Mouse (Mus musculus) midbrain, embryonic 12.5 days (tissue): ENCODE measurements around the gene Grik5. TPM values are rescaled to one million over a fixed set of nuclear protein-coding genes. Genes with fewer than 3 reads are reported as not detected.

Experiments
- ATAC-seq: fragments of 200-750 bp; cut with Nextera tagmentation; 2 replicates; pipeline ENCODE4 v1.8.0; 2017; ENCODE audit warnings: low read depth, moderate TSS enrichment, moderate library complexity; ENCODE audit not compliant: low FRiP score
- H3K27ac ChIP-seq: fragments of 300-500 bp; sonication (generic); replicated peaks from 2 replicates; pipeline ENCODE4 v1.5.1; 2016; ENCODE audit warnings: mild to moderate bottlenecking
- H3K27me3 ChIP-seq: fragments of 300-500 bp; sonication (generic); 2 replicates; pipeline ENCODE4 v1.6.1; 2016; ENCODE audit warnings: mild to moderate bottlenecking
- H3K36me3 ChIP-seq: fragments of 300-500 bp; sonication (generic); 2 replicates; pipeline ENCODE4 v1.6.1; 2016
- H3K4me1 ChIP-seq: fragments of 300-500 bp; sonication (generic); 2 replicates; pipeline ENCODE4 v1.6.1; 2016
- H3K4me2 ChIP-seq: fragments of 300-500 bp; sonication (generic); replicated peaks from 2 replicates; pipeline ENCODE4 v1.6.1; 2016; ENCODE audit warnings: mild to moderate bottlenecking, moderate library complexity
- H3K4me3 ChIP-seq: fragments of 300-500 bp; sonication (generic); 2 replicates; pipeline ENCODE4 v1.5.1; 2016; ENCODE audit warnings: mild to moderate bottlenecking
- H3K9ac ChIP-seq: fragments of 300-500 bp; sonication (generic); replicated peaks from 2 replicates; pipeline ENCODE4 v1.6.1; 2016; ENCODE audit warnings: mild to moderate bottlenecking, moderate library complexity
- H3K9me3 ChIP-seq: fragments of 300-500 bp; sonication (generic); 2 replicates; pipeline ENCODE4 v1.6.1; 2016; ENCODE audit warnings: mild to moderate bottlenecking
- WGBS: fragments of 180-500 bp; shearing (Covaris S2); methylation state at CpG from one replicate; pipeline ENCODE4 v1.1.7; 2016; 5-methylcytosine and 5-hydroxymethylcytosine counted together
- polyA plus RNA-seq: library from polyadenylated mRNA; unstranded; fragments of >200 nt; fragmentation: Nextera tagmentation; extraction: Ambion mirVana; gene quantifications from 2 replicates; pipeline ENCODE4 v1.2.1, GENCODE M21; 2016

The Grik5 gene
- polyA plus RNA-seq, 1 experiment from 2014 or later = 14.9 TPM

GRCm38 (mm10) chr7:25098169-25098568, 26.0 kb upstream of the Grik5 start:
- H3K9ac ChIP-seq = no peak overlapping the region
- H3K4me3 ChIP-seq = no peak overlapping the region
- no peak overlapping the region for H3K27ac ChIP-seq
- peaks cover 2% of the 10 kb centered on the region; the same call in 1 of the 2 replicates for H3K27me3 ChIP-seq
- H3K36me3 ChIP-seq = peaks cover 22% of the 10 kb centered on the region
- H3K9me3 ChIP-seq = no peaks in the 10 kb centered on the region
- 80% methylated on average over 3 of the region's 3 CpGs for WGBS
- H3K4me2 ChIP-seq = no peak overlapping the region
- ATAC-seq = no peak
- peaks cover 4% of the 10 kb centered on the region; the same call in 1 of the 2 replicates for H3K4me1 ChIP-seq

- no peak overlapping the region for H3K4me3 ChIP-seq
- peaks cover 26% of the 10 kb centered on the region for H3K36me3 ChIP-seq
- peaks cover 4% of the 10 kb centered on the region; the same call in 1 of the 2 replicates for H3K27me3 ChIP-seq
- H3K4me1 ChIP-seq = peaks cover 18% of the 10 kb centered on the region
- no peak overlapping the region for H3K27ac ChIP-seq
- H3K9ac ChIP-seq = no peak overlapping the region
- no peaks in the 10 kb centered on the region for H3K9me3 ChIP-seq
- no peak for ATAC-seq
- no peak overlapping the region for H3K4me2 ChIP-seq
- WGBS = 18% methylated on average over 10 of the region's 10 CpGs
Measured at GRCm38 (mm10) chr7:25089875-25090274, 17.7 kb upstream of the Grik5 start.

- no peak for ATAC-seq
- Histone ChIP-seq H3K4me1 (peaks cover 18% of the 10 kb centered on the region), H3K9me3 (no peaks in the 10 kb centered on the region), H3K27me3 (peaks cover 4% of the 10 kb centered on the region; the same call in 1 of the 2 replicates), H3K36me3 (peaks cover 34% of the 10 kb centered on the region), H3K9ac (no peak overlapping the region), H3K4me3 (no peak overlapping the region), H3K4me2 (no peak overlapping the region), H3K27ac (peak overlapping the region; percentile 17; the same call in 1 of the 2 replicates)
- WGBS = 28% methylated on average over 9 of the region's 11 CpGs
Measured at GRCm38 (mm10) chr7:25088968-25089367, 16.8 kb upstream of the Grik5 start.

GRCm38 (mm10) chr7:25088531-25088930, 16.4 kb upstream of the Grik5 start:
- H3K4me1 ChIP-seq = peaks cover 17% of the 10 kb centered on the region
- peaks cover 34% of the 10 kb centered on the region for H3K36me3 ChIP-seq
- H3K4me3 ChIP-seq = no peak overlapping the region
- H3K27ac ChIP-seq = peak overlapping the region; percentile 17; the same call in 1 of the 2 replicates
- ATAC-seq = no peak; the same call in 1 of the 2 replicates
- peaks cover 4% of the 10 kb centered on the region; the same call in 1 of the 2 replicates for H3K27me3 ChIP-seq
- whole genome bisulfite sequencing = 9% methylated on average over 9 of the region's 10 CpGs
- no peak overlapping the region for H3K4me2 ChIP-seq
- H3K9me3 ChIP-seq = no peaks in the 10 kb centered on the region
- H3K9ac ChIP-seq = no peak overlapping the region; the same call in 1 of the 2 replicates

- H3K4me2 ChIP-seq = no peak overlapping the region
- 44% methylated on average over 5 of the region's 5 CpGs for WGBS
- 0 out of 2 replicates have a peak, but pooled peaks cover under 1% of the 10 kb centered on the region for H3K27me3 ChIP-seq
- H3K4me3 ChIP-seq = no peak overlapping the region
- H3K36me3 ChIP-seq = peaks cover 34% of the 10 kb centered on the region
- no peaks in the 10 kb centered on the region for H3K9me3 ChIP-seq
- no peak overlapping the region; the same call in 1 of the 2 replicates for H3K9ac ChIP-seq
- no peak for ATAC-seq
- 0 out of 2 replicates have a peak overlapping the region, but pooled peaks have one; percentile 11 for H3K27ac ChIP-seq
- H3K4me1 ChIP-seq = peaks cover 13% of the 10 kb centered on the region
Measured at GRCm38 (mm10) chr7:25087972-25088371, 15.8 kb upstream of the Grik5 start.

GRCm38 (mm10) chr7:25087256-25087912, 15.2 kb upstream of the Grik5 start:
- H3K27me3 ChIP-seq = no peaks in the 10 kb centered on the region
- H3K9ac ChIP-seq = no peak overlapping the region; the same call in 1 of the 2 replicates
- H3K9me3 ChIP-seq = no peaks in the 10 kb centered on the region
- ATAC-seq = peak; percentile 39
- H3K4me1 ChIP-seq = peaks cover 13% of the 10 kb centered on the region
- H3K36me3 ChIP-seq = peaks cover 40% of the 10 kb centered on the region
- H3K4me2 ChIP-seq = no peak overlapping the region
- WGBS = 58% methylated on average over 10 of the region's 10 CpGs
- H3K27ac ChIP-seq = peak overlapping the region; percentile 11
- no peak overlapping the region for H3K4me3 ChIP-seq

- 53% methylated on average over 3 of the region's 3 CpGs for WGBS
- Histone ChIP-seq H3K9me3 (no peaks in the 10 kb centered on the region), H3K27me3 (no peaks in the 10 kb centered on the region), H3K9ac (no peak overlapping the region), H3K36me3 (peaks cover 42% of the 10 kb centered on the region), H3K4me3 (no peak overlapping the region), H3K27ac (no peak overlapping the region), H3K4me2 (no peak overlapping the region), H3K4me1 (peaks cover 13% of the 10 kb centered on the region)
- no peak for ATAC-seq
Measured at GRCm38 (mm10) chr7:25086656-25087055, 14.5 kb upstream of the Grik5 start.

GRCm38 (mm10) chr7:25084621-25085020, 12.5 kb upstream of the Grik5 start:
- no peak overlapping the region for H3K4me3 ChIP-seq
- H3K27me3 ChIP-seq = no peaks in the 10 kb centered on the region
- ATAC-seq = no peak
- H3K4me2 ChIP-seq = no peak overlapping the region
- H3K9me3 ChIP-seq = no peaks in the 10 kb centered on the region
- no peak overlapping the region for H3K27ac ChIP-seq
- H3K9ac ChIP-seq = no peak overlapping the region
- H3K4me1 ChIP-seq = peaks cover 15% of the 10 kb centered on the region; the same call in 1 of the 2 replicates
- H3K36me3 ChIP-seq = peaks cover 60% of the 10 kb centered on the region
- WGBS = 82% methylated on average over 5 of the region's 5 CpGs

- Histone ChIP-seq H3K4me1 (peaks cover 21% of the 10 kb centered on the region), H3K9ac (no peak overlapping the region), H3K4me2 (no peak overlapping the region), H3K4me3 (no peak overlapping the region), H3K36me3 (peaks cover 64% of the 10 kb centered on the region), H3K27ac (no peak overlapping the region), H3K27me3 (no peaks in the 10 kb centered on the region), H3K9me3 (no peaks in the 10 kb centered on the region)
- WGBS = 78% methylated on average over 4 of the region's 4 CpGs
- ATAC-seq = no peak
Measured at GRCm38 (mm10) chr7:25082510-25082909, 10.4 kb upstream of the Grik5 start.

GRCm38 (mm10) chr7:25080431-25080830, 8.3 kb upstream of the Grik5 start:
- ATAC-seq = no peak
- Histone ChIP-seq H3K9me3 (no peaks in the 10 kb centered on the region), H3K9ac (no peak overlapping the region), H3K4me1 (peaks cover 29% of the 10 kb centered on the region), H3K27me3 (no peaks in the 10 kb centered on the region), H3K4me2 (no peak overlapping the region), H3K4me3 (no peak overlapping the region), H3K27ac (no peak overlapping the region), H3K36me3 (peaks cover 60% of the 10 kb centered on the region)
- 94% methylated on average over 13 of the region's 13 CpGs for WGBS

- H3K27ac ChIP-seq = no peak overlapping the region
- H3K9me3 ChIP-seq = no peaks in the 10 kb centered on the region
- ATAC-seq = no peak
- H3K9ac ChIP-seq = no peak overlapping the region
- H3K4me3 ChIP-seq = no peak overlapping the region
- peaks cover 52% of the 10 kb centered on the region for H3K36me3 ChIP-seq
- peaks cover 34% of the 10 kb centered on the region for H3K4me1 ChIP-seq
- no peaks in the 10 kb centered on the region for H3K27me3 ChIP-seq
- WGBS = 84% methylated on average over 12 of the region's 12 CpGs
- H3K4me2 ChIP-seq = no peak overlapping the region
Measured at GRCm38 (mm10) chr7:25079496-25080026, 7.4 kb upstream of the Grik5 start.

GRCm38 (mm10) chr7:25077414-25077755, 5.2 kb upstream of the Grik5 start:
- Histone ChIP-seq H3K9ac (peak overlapping the region; percentile 95), H3K27ac (peak overlapping the region; percentile 97), H3K9me3 (no peaks in the 10 kb centered on the region), H3K4me1 (peaks cover 48% of the 10 kb centered on the region), H3K27me3 (no peaks in the 10 kb centered on the region), H3K36me3 (peaks cover 31% of the 10 kb centered on the region), H3K4me2 (peak overlapping the region; percentile 80), H3K4me3 (peak overlapping the region; percentile 94)
- under 1% methylated on average over 31 of the region's 33 CpGs for WGBS
- peak; percentile 59 for ATAC-seq
